Mouse (Mus musculus) cortical plate, adult 2 months (tissue): ENCODE measurements around the gene Pde8b.

Source experiments
- CTCF ChIP-seq: fragments of 200-500 bp; IDR thresholded peaks from 2 replicates; pipeline ENCODE4 v1.5.1; 2011; ENCODE audit warnings: mild to moderate bottlenecking, control low read depth, low read length; ENCODE audit not compliant: insufficient read depth; ENCODE audit errors: extremely low read depth
- POLR2A ChIP-seq: fragments of 200-500 bp; IDR thresholded peaks from 2 replicates; pipeline ENCODE4 v1.6.1; 2011; ENCODE audit warnings: mild to moderate bottlenecking, low read length, control low read depth; ENCODE audit not compliant: insufficient read depth; ENCODE audit errors: extremely low read depth

DNA sequence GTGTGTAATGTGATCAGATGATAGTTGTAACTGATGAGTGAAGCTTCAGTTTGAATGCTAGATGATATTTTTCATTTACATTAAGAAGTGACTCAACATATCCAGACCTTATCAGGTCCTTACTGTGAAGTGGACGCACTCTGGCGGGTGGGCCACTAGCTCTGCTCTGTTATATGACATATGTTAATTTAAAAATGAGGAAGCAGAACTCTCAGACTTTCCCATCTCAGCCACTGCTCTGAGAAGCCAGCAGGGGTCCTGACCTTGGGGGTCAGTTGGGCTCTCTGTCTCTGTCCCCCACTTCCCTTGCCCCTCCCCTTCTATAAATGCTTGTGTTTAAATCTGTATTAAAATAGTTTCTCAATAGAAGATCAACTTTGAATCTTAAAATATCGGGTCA lies 172.4 kb downstream of the Pde8b start:
- no peak for TF ChIP-seq POLR2A
- no peak for TF ChIP-seq CTCF
